Mouse (Mus musculus) gastrocnemius, postnatal 14 days (tissue): ENCODE data around the gene Disc1. TPM values are rescaled to one million over a fixed set of nuclear protein-coding genes. Genes with fewer than 3 reads are reported as not detected.
A peak's percentile ranks its signal among the peaks of the same experiment; 100 is the strongest.

Source experiments
- DNase-seq: peaks from one replicate; pipeline ENCODE4 v3.0.0; 2021; ENCODE audit warnings: mixed read lengths
- intact Hi-C: fragments of 180-260 bp; cut with DNase I; formaldehyde crosslinking; loops from one replicate; pipeline ENCODE4 v1.15.1; 2025; ENCODE audit warnings: low total_unique reads
- total RNA-seq, 2 experiments: library from RNA; stranded (reverse); gene quantifications; 2 replicates each; pipeline ENCODE4 v1.2.3; 2021

The Disc1 gene
- total RNA-seq, 2 experiments from 2014 or later, result 1.8 to 2.1 TPM

DNA sequence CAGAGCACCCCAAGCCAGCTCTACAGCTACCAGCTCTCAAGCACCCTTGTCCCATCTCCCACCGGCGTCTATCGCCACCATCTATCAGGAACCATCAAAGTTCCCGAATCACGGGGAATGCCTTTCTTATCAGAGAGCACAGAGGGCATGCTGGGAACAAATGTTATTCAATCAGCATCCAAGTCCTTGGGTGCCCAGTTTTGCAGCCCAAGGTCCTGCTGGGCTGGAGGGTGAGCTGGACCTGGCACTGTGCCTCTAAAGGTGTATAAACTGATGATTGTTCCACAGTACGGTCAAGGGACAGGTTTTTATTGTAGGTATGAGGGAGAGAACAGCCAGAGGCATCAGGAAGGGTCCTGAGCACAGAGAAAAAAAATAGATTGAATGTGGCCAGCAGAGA is 11.6 kb downstream of the Disc1 start:
- intact Hi-C loops, result no loop called here
- no peak for DNase-seq

DNA sequence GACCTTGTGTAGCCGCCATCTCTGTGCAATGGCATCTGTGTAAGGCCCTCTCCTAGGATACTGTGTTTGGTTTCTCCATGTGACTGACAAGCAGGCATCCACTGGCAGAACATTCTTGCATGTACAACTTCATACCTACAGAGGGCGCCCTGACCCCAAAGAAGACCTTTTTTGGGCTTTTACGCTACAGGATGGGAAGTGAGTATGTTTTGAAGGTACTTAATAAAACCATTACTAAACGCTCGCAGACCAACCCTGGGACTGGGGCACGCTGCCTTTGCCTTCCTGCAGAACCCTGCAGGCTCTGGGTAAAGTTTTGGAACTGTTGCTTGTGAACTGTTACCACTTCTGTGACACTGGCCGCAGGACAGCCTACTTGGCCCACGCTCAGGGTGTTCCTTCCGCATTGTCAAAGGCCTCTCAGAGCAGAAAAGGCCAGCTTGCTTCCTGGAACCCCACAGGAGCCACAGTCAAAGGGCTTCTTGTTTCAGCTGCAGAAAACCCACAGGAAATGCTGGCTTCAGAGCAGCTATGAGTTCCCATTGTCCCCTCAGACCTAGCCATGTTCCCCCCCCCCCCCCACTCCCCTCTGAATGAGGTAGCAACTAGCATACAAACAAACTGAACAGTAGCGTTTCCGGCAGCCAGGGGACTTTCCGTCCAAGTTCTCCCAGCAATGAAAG is 13.1 kb downstream of the Disc1 start:
- peak; percentile 66 for DNase-seq
- intact Hi-C loops, result no loop called here

DNA sequence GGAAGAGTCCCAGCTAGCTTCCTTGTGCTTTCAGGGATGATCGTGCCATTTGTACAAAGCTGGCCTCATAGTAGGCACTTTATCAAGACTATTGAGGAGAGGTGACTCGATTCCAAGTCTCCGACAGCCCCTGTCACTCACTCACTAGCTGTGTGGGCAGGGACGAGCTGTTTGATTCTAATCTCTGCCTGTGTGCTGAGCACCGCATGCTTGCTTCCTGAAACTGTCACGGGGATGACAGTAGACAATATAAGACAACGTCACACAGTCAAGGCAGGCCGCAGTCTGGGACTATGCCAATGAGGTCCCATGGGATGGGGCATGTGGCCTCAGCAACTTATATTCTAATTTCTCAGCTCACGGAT is 13.6 kb downstream of the Disc1 start:
- DNase-seq, result no peak
- intact Hi-C loops, result no loop called here

DNA sequence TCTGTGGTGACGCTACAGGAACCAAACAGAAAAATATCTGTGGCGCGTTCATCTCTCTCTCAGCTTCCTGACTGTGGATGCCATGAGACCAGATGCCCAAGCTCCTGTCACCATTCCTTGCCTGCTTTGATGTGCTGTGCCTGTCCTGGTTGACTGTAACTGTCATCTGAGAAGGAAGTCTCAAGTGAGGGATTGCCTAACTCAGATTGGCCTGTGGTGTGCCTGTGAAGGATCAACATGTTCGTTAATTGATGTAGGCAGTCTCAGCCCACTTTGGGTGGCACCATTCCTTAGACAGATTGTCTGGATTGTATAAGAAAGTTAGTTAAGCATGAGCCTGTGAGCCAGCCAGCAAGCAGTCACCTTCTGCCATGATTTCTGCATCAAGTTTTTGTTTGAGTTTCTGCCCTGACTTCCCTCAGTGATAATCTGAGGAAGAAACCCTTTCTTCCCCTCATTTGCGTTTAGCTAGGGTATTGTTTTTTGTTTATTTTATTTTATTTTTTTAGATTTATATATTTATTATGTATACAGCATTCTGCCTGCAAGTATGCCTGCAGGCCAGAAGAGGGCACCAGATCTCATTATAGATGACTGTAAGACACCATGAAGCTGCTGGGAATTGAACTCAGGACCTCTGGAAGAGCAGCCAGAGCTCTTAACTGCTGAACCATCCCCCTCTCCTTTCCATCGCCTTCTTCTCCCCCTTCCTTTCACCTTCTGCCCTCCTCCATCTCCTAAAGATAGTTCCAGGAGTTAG is 14.3 kb downstream of the Disc1 start:
- no peak for DNase-seq
- intact Hi-C loops, result no loop called here

DNA sequence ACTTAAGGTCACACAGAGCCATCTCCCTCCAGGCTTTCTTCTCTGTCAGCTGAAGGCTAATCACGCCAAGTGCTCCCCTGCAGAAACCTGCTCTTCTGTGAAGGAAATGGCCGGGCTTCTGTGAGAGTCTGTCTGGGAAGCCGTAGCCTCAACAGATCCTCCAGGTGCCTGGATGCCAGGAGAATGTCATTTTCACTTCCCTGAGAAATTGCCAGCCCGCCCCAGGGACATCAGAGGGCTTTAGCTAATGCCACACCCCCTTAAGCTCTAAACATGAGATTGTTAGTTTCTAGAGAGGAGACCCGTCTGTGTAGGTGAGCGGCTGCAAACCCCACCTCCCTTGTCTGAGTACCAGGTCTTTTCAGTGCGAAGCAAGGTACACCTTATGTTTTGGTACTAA is 15.3 kb downstream of the Disc1 start:
- intact Hi-C loops, result no loop called here
- no peak for DNase-seq

DNA sequence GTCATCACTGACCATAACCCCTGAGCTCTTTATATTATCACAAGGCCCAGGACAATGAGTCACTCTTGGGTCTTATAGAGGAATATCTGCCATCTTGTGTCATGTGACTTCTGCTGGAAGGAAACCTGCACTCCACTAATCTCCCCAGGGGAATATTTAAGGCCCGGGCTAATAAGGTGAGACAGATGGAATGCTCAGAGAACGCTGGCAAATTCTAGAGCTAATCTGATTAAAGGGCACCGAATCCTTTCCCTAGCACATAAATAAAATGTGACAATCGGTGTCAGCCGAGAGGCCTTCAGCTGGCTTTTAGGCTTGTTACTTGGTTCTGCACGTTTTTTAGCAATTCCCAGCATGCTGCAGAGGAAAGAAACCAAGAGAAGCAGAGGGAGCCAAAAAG is 15.7 kb downstream of the Disc1 start:
- intact Hi-C loops, result no loop called here

DNA sequence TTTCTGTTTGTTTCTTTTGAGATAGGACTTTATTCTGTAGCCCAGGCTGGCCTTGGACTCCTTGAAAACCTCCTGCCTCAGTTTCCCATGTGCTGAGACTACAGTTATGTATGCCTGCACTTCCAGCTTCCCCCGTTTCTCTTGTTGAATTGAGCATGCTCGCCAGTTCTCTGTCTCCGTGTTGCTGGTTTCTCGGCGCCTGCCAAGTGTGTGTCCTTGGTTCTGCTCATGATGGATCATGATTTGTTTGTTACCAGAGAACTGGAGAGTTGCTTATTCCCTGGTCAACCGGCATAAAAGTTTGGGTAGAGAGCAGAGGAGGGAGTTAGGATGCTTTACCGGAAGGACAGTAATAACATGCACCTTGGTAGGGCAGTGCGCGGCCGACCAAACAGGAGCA is 20.1 kb downstream of the Disc1 start:
- no peak for DNase-seq
- intact Hi-C loops, result no loop called here

More for the DNA sequence above, 15.7 kb downstream of the Disc1 start:
- no peak for DNase-seq

DNA sequence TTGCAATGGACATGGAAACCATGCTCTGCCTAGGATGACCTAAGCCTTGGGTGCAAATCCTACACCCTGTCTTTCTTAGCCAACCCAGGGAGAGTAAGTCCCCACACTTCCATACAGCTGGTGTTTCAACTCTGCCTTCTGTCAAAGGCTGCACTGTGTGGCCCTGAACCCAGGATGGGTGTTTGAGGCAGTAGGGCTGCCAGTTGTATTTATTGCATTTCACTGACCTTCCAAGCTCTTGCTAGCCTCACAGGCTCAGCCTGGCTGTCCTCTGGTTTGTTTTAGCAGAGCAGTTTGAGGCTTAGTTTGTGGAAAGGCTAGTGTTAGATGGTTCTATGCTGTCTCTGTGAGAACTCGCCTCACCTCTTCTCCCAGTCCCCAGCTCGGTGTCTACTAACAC is 20.6 kb downstream of the Disc1 start:
- no peak for DNase-seq

DNA sequence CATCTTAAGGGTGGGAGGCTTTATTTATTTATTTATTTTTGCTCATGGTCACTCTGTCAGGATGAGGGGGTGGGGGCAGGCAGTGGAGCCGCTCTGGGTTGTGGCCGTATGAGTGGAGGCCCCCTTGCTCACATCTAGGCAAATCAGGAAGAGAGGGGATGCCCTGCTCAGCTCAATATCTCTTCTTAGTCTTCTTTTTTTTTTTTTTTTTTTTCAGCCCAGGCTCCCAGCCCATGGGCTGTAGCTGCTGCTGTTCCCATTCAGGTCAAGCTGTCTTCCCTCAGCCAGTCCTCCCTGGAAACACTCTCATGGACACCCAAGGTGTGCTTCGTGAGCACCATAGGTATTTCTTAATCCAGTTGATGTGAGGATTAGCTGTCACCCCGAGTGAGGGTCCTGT is 21.4 kb downstream of the Disc1 start:
- no peak for DNase-seq
- intact Hi-C loops, result no loop called here

More for the DNA sequence above, 20.6 kb downstream of the Disc1 start:
- intact Hi-C loops, result no loop called here

DNA sequence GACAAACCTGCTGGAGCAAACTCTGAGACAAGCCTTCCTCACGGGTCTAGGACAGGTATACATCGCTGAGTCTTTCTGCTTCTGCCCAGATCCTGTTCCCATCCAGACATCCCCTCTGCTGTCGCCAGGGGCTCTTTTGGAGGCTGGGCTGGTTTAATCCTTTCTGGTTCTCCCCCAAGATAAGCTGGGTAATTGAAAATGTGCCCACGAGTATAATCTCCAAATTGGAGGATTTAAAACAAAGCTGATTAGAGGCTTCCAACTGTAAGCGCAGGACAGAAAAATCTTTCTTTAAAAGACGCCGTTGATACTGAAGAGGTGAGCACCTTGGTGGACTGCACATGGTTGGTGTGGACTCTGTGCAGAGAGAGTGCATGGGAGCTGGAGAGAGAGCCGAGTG is 23.3 kb downstream of the Disc1 start:
- intact Hi-C loops, result no loop called here
- DNase-seq, result no peak

DNA sequence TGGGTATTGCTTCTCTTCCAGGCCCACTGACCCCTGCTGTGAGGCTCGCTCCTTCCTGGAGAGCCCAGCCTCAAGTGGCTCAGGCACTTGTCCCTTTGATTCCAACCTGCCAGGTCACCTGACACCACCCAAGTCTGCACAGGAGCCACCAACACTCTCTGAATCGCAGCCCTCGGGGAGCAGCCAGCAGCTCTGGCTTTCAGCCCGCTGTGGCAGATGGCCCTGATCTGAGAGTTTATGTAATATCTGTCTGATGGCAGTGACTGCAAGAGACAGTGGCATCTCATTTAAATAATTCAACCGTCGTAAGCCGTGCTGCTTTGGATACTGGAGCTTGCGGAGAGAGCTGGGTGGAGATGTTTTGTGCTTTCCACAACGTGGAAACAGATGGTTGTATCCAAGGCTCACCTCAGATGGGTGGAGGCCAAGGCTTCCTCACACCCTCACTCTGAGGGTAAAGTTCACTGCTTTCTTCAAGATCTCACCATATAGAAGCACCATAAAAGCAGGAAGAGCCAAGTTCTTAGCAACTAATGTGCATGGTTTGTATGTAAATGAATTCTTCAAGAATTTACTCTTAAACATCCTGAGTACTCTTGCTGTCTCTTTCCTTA is 24.9 kb downstream of the Disc1 start:
- intact Hi-C loops, result no loop called here
- DNase-seq, result peak; percentile 81

DNA sequence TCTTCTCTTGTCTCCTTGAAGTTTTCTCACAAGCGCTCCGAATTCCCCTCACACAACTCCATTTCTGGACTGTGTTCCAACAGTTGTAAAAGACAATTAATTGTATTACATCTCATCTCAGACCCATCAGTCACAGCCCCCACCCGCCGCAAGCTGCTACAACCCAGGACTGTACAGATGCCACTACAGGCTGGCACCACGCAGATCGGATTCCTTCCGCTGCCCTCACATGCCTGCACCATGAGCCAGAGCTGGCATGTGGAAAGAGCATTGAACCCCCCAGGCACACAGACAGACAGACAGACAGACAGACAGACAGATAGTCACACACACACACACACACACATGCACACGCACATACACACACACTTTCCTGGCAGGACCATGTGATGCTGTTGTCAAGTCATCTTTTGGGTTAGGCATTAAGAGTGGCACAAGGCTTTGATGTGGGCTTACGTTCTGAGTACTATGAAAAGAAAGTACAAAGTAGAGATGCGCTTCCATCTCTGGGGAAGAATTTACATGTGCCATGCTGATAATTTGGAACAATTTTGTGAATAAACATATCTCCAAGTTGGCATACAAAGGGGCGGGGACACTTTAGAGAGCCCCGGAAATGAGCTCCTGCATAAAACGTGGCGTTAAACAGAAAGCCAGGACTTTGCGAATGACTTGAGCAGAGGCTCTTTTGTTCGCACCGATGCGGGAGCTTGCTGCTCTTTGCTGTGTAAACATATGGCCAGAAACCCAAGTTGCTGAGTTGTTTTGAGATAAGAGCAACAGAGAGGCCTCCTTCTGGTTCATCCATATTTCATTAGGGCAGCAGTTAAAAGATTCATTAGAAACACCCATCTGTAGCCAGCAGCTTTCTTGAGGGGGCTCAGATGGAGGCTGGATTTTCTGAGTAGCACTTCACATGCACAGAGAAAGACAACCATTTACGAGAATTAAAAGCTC is 26.7 kb downstream of the Disc1 start:
- DNase-seq, result no peak
- intact Hi-C loops, result no loop called here

DNA sequence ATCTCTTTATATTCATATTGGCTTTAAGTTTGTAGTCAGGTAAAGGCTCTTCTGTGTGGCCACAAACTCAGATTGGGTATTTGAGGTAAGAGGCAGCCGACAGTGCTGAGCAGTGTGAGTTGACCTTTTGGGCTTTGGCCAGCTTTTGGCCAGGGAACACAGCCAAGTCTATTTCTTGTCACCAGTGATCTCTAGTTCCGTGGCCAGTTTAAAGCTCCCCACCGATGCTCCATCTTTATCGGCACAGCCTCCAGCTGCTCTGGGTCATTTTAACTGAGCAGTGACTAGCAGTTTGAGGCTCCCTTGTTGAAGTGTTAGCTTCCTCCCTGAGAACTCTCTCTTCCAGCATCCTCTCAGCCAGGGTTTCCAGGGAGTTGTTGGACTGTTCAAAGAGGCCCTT is 29.8 kb downstream of the Disc1 start:
- peak; percentile 53 for DNase-seq
- intact Hi-C loops, result no loop called here

DNA sequence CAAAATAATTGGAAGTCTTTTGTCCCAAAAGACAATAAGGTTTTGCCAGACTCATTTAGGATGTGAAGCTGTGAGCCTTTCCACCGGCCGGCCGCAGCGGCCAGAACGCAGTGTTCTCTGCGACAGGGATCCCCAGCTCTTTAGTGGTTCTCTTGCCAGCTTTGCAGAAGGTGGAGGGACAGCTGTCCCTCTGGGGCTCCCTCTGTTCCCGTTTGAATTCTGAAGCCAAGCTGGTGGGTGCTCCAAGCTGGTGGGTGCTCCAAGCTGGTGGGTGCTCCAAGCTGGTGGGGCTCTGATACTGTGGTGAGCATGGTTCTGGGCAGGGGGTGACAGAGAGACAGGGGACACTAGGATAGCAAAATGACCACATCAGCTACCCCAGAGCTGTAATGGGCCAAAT is 30.5 kb downstream of the Disc1 start:
- intact Hi-C loops, result no loop called here
- DNase-seq, result no peak

DNA sequence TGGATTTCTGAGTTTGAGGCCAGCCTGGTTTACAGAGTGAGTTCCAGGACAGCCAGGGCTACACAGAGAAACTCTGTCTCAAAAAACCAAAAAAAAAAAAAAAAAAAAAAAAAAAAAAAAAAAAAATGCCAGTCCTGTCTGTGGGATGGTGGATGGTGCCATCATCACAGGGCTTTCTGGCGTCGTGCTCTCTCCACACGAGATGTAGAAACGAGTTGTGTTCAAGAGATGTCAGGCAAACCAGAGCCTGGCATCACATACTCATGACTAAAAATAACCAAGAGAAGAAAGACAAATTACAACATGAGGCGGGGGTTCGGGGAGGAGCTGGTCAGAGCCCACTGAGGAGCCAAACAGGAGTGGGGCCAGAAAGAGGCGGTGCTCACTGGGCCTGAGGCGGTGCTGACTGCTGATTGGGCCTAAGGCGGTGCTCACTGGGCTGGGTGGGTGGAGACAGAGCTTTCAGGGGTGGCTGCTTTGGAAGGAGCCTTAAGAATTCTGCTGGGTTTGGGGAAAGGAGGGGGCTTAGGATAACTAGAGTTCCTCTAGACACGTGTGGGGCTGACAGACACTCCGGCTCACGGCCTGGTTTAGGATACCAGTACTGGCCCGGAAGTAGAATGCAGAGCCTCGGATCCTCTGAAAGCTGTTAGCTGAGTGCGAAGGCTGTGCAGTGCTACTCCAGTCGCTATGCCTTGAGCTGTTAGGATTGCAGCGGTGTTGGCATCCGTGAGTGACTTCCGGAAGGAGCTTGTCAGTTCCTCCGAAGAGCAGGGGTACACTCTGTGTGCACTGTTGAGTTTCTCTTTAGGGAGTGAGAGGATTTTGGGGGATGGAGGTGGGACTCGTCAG is 37.1 kb downstream of the Disc1 start:
- DNase-seq, result peak; percentile 80

DNA sequence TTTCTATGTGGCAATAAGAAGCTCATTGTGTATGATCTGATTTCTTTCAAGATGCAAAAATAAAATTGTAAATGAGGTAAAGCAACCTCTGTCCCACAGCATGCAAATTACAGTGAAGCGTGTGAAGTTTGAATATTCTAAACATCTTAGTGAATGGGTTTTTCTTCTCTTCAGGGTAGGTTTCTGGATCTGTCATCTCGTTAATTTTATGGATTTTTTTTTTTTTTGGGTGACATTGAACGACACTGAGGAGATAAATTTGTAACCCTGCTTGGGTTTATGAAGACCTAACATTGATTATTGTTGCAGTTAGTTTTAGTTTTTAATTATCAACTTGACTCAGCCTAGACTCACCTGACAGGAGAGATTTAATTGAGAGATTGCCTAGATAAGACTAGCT is 43.1 kb downstream of the Disc1 start:
- intact Hi-C loops, result no loop called here
- DNase-seq, result no peak

More for the DNA sequence above, 37.1 kb downstream of the Disc1 start:
- intact Hi-C loops, result no loop called here

DNA sequence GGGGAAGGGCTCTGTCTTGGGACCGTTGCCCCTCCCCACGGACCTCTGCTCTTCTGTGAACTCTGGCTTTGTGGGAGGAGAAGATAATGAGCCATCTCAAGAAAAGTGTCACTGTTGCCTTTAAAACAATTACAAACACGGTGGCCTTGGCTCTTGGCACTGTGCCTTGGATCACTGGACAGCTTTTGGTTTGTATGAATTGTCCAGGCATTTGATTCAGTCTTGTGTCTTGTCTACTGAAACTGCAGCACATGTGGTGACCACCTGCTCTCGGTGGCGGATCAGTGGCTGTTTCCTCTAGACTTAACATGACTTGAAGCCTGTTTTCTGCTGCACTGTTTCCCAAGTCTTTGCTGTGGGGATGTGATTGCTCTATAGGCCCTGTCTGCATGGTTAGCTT is 44.1 kb downstream of the Disc1 start:
- DNase-seq, result peak; percentile 11
- intact Hi-C loops, result no loop called here

DNA sequence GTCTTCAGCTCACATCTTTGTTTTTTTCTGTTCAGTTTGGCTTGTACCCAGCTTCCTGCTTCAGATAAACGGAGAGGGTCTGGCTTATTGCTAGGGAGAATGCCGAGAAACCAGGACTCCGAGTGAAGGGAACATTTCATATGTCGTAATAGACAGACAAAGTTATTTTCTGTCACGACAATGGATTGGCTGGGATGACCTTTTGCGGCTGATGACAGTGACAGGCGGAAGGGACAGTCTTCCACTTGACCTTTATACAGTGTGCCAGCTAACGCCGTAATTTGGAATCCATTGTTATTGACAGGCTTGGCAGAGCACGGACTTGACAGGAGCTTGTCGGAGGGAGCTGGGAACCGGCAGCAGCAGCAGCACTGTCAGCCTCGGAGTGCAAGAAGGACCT is 48.3 kb downstream of the Disc1 start:
- DNase-seq, result no peak
- intact Hi-C loops, result no loop called here

DNA sequence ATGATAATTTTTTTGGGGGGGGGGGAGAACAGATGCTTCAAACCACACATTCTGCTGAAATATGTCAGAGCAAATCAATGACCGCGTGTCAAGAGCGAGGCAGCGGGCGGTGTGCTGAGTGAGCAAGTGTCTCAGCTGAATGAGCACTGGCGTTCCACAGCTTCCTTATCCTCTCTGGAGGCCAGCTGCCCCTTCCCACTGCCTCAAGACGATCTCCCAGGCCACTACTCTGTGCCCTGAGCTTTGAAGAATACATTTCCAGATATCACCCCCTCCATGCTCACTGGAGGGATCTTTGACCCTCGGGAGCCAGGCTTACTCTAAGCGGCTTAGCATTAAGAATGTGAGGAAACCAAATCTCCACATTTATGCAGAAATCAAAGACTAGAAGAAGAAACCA is 59.2 kb downstream of the Disc1 start:
- DNase-seq, result no peak
- intact Hi-C loops, result no loop called here
